Mouse (Mus musculus): ENCODE results near the gene Smarcc2. TPM values are rescaled to one million over a fixed set of nuclear protein-coding genes. Genes with fewer than 3 reads are reported as not detected.
A peak's percentile ranks its signal among the peaks of the same experiment; 100 is the strongest.

The Smarcc2 gene
- polyA plus RNA-seq (2015; fragmentation: Nextera tagmentation; extraction: Ambion mirVana): 20.3 and 22.6 TPM in 2 replicates

GRCm38 (mm10) chr10:128458719-128459408 lies at the start of gene Smarcc2:
Gene Smarcc2 (plus strand): TSS chr10:128459248.
- Histone ChIP-seq H3K36me3 (ENCODE audit: control insufficient read depth, insufficient read depth) (peaks cover 12% of the 10 kb centered on the region), H3K9ac (ENCODE audit: low read depth, low read length) (peak within 1 kb of the TSS; percentile 97), H3K4me1 (ENCODE audit: control insufficient read depth, low read depth, low read length) (peaks cover 23% of the 10 kb centered on the region), H3K27ac (ENCODE audit: low read length) (peak within 1 kb of the TSS; percentile 95), H3K4me3 (ENCODE audit: low read depth, low read length) (peak within 1 kb of the TSS; percentile 92), H3K27me3 (ENCODE audit: control insufficient read depth, insufficient read depth, low read depth, low read length) (no peaks in the 10 kb centered on the region), H3K9me3 (replicated peaks; ENCODE audit: control insufficient read depth, low read length) (no peaks in the 10 kb centered on the region), H3K4me2 (ENCODE audit: low read depth, low read length) (peak within 1 kb of the TSS; percentile 97)
- under 1% methylated on average over 66 of the region's 86 CpGs for WGBS (ENCODE audit: insufficient replicate concordance)
- peak; percentile 82 for ATAC-seq (ENCODE audit: low read depth)

- Histone ChIP-seq H3K27ac (ENCODE audit: low read length) (peak overlapping the region; percentile 78), H3K9ac (ENCODE audit: low read depth, low read length) (peak overlapping the region; percentile 87), H3K27me3 (ENCODE audit: control insufficient read depth, insufficient read depth, low read depth, low read length) (no peaks in the 10 kb centered on the region), H3K36me3 (ENCODE audit: control insufficient read depth, insufficient read depth) (no peaks in the 10 kb centered on the region; the same call in 1 of the 2 replicates), H3K4me1 (ENCODE audit: control insufficient read depth, low read depth, low read length) (peaks cover 47% of the 10 kb centered on the region), H3K4me2 (ENCODE audit: low read depth, low read length) (peak overlapping the region; percentile 97), H3K9me3 (replicated peaks; ENCODE audit: control insufficient read depth, low read length) (no peaks in the 10 kb centered on the region), H3K4me3 (ENCODE audit: low read depth, low read length) (peak overlapping the region; percentile 89)
- ATAC-seq (ENCODE audit: low read depth): peak; percentile 90
- 5% methylated on average over 36 of the region's 36 CpGs for WGBS (ENCODE audit: insufficient replicate concordance)
These were observed 49.1 kb upstream of the Smarcc2 start for GRCm38 (mm10) chr10:128409692-128410559.

GRCm38 (mm10) chr10:128410560-128410845 lies 48.5 kb upstream of the Smarcc2 start:
- Histone ChIP-seq H3K4me1 (ENCODE audit: control insufficient read depth, low read depth, low read length) (peaks cover 47% of the 10 kb centered on the region), H3K27me3 (ENCODE audit: control insufficient read depth, insufficient read depth, low read depth, low read length) (no peaks in the 10 kb centered on the region), H3K4me2 (ENCODE audit: low read depth, low read length) (peak overlapping the region; percentile 97), H3K4me3 (ENCODE audit: low read depth, low read length) (peak overlapping the region; percentile 89), H3K27ac (ENCODE audit: low read length) (peak overlapping the region; percentile 78), H3K9ac (ENCODE audit: low read depth, low read length) (peak overlapping the region; percentile 87), H3K9me3 (replicated peaks; ENCODE audit: control insufficient read depth, low read length) (no peaks in the 10 kb centered on the region), H3K36me3 (ENCODE audit: control insufficient read depth, insufficient read depth) (no peaks in the 10 kb centered on the region; the same call in 1 of the 2 replicates)
- WGBS (ENCODE audit: insufficient replicate concordance): 24% methylated on average over 4 of the region's 4 CpGs
- no peak for ATAC-seq (ENCODE audit: low read depth)

GRCm38 (mm10) chr10:128411211-128412054 lies 47.6 kb upstream of the Smarcc2 start, which contains the start of the genes Nabp2 and Rnf41:
Gene Nabp2 (minus strand): TSS chr10:128411492.
Gene Rnf41 (plus strand): TSS chr10:128411657.
- peak within 1 kb of the TSS; percentile 89 for H3K4me3 ChIP-seq (ENCODE audit: low read depth, low read length)
- peaks cover 47% of the 10 kb centered on the region for H3K4me1 ChIP-seq (ENCODE audit: control insufficient read depth, low read depth, low read length)
- WGBS (ENCODE audit: insufficient replicate concordance): under 1% methylated on average over 50 of the region's 50 CpGs
- H3K4me2 ChIP-seq (ENCODE audit: low read depth, low read length): peak within 1 kb of the TSS; percentile 97
- H3K9ac ChIP-seq (ENCODE audit: low read depth, low read length): peak within 1 kb of the TSS; percentile 87
- no peaks in the 10 kb centered on the region for H3K36me3 ChIP-seq (ENCODE audit: control insufficient read depth, insufficient read depth)
- ATAC-seq (ENCODE audit: low read depth): peak; percentile 74
- no peaks in the 10 kb centered on the region for H3K27me3 ChIP-seq (ENCODE audit: control insufficient read depth, insufficient read depth, low read depth, low read length)
- no peaks in the 10 kb centered on the region for H3K9me3 ChIP-seq (replicated peaks; ENCODE audit: control insufficient read depth, low read length)
- H3K27ac ChIP-seq (ENCODE audit: low read length): peak within 1 kb of the TSS; percentile 82

GRCm38 (mm10) chr10:128412055-128412381 lies 47.0 kb upstream of the Smarcc2 start:
- Histone ChIP-seq H3K27me3 (ENCODE audit: control insufficient read depth, insufficient read depth, low read depth, low read length) (no peaks in the 10 kb centered on the region), H3K9me3 (replicated peaks; ENCODE audit: control insufficient read depth, low read length) (no peaks in the 10 kb centered on the region), H3K4me3 (ENCODE audit: low read depth, low read length) (peak overlapping the region; percentile 89), H3K9ac (ENCODE audit: low read depth, low read length) (peak overlapping the region; percentile 87), H3K4me1 (ENCODE audit: control insufficient read depth, low read depth, low read length) (peaks cover 47% of the 10 kb centered on the region), H3K27ac (ENCODE audit: low read length) (peak overlapping the region; percentile 82), H3K36me3 (ENCODE audit: control insufficient read depth, insufficient read depth) (peaks cover 4% of the 10 kb centered on the region), H3K4me2 (ENCODE audit: low read depth, low read length) (peak overlapping the region; percentile 86)
- ATAC-seq (ENCODE audit: low read depth): no peak
- 2% methylated on average over 14 of the region's 14 CpGs for WGBS (ENCODE audit: insufficient replicate concordance)

- Histone ChIP-seq H3K9ac (ENCODE audit: low read depth, low read length) (peak overlapping the region; percentile 87), H3K4me1 (ENCODE audit: control insufficient read depth, low read depth, low read length) (peaks cover 47% of the 10 kb centered on the region), H3K27me3 (ENCODE audit: control insufficient read depth, insufficient read depth, low read depth, low read length) (no peaks in the 10 kb centered on the region), H3K36me3 (ENCODE audit: control insufficient read depth, insufficient read depth) (peaks cover 4% of the 10 kb centered on the region), H3K27ac (ENCODE audit: low read length) (no peak overlapping the region), H3K4me2 (ENCODE audit: low read depth, low read length) (peak overlapping the region; percentile 86), H3K9me3 (replicated peaks; ENCODE audit: control insufficient read depth, low read length) (no peaks in the 10 kb centered on the region), H3K4me3 (ENCODE audit: low read depth, low read length) (peak overlapping the region; percentile 89)
- ATAC-seq (ENCODE audit: low read depth): no peak
- WGBS (ENCODE audit: insufficient replicate concordance): 11% methylated on average over 1 of the region's 1 CpGs
These were observed 46.5 kb upstream of the Smarcc2 start for GRCm38 (mm10) chr10:128412558-128412957.

GRCm38 (mm10) chr10:128413076-128413475 lies 46.0 kb upstream of the Smarcc2 start:
- Histone ChIP-seq H3K4me1 (ENCODE audit: control insufficient read depth, low read depth, low read length) (peaks cover 47% of the 10 kb centered on the region), H3K36me3 (ENCODE audit: control insufficient read depth, insufficient read depth) (peaks cover 4% of the 10 kb centered on the region), H3K4me2 (ENCODE audit: low read depth, low read length) (no peak overlapping the region), H3K4me3 (ENCODE audit: low read depth, low read length) (no peak overlapping the region), H3K9ac (ENCODE audit: low read depth, low read length) (no peak overlapping the region), H3K27me3 (ENCODE audit: control insufficient read depth, insufficient read depth, low read depth, low read length) (no peaks in the 10 kb centered on the region), H3K27ac (ENCODE audit: low read length) (no peak overlapping the region), H3K9me3 (replicated peaks; ENCODE audit: control insufficient read depth, low read length) (no peaks in the 10 kb centered on the region)
- ATAC-seq (ENCODE audit: low read depth): no peak
- 39% methylated on average over 1 of the region's 1 CpGs for WGBS (ENCODE audit: insufficient replicate concordance)

- no peak overlapping the region for H3K9ac ChIP-seq (ENCODE audit: low read depth, low read length)
- H3K27ac ChIP-seq (ENCODE audit: low read length): no peak overlapping the region
- 88% methylated on average over 5 of the region's 5 CpGs for WGBS (ENCODE audit: insufficient replicate concordance)
- H3K4me1 ChIP-seq (ENCODE audit: control insufficient read depth, low read depth, low read length): peaks cover 37% of the 10 kb centered on the region
- no peak overlapping the region for H3K4me3 ChIP-seq (ENCODE audit: low read depth, low read length)
- no peak overlapping the region for H3K4me2 ChIP-seq (ENCODE audit: low read depth, low read length)
- H3K27me3 ChIP-seq (ENCODE audit: control insufficient read depth, insufficient read depth, low read depth, low read length): no peaks in the 10 kb centered on the region
- H3K9me3 ChIP-seq (replicated peaks; ENCODE audit: control insufficient read depth, low read length): no peaks in the 10 kb centered on the region
- H3K36me3 ChIP-seq (ENCODE audit: control insufficient read depth, insufficient read depth): peaks cover 4% of the 10 kb centered on the region
- ATAC-seq (ENCODE audit: low read depth): no peak
These were observed 44.2 kb upstream of the Smarcc2 start for GRCm38 (mm10) chr10:128414848-128415247.
